Mouse (Mus musculus): ENCODE measurements around the gene Sema4b.

Gene Sema4b

DNA sequence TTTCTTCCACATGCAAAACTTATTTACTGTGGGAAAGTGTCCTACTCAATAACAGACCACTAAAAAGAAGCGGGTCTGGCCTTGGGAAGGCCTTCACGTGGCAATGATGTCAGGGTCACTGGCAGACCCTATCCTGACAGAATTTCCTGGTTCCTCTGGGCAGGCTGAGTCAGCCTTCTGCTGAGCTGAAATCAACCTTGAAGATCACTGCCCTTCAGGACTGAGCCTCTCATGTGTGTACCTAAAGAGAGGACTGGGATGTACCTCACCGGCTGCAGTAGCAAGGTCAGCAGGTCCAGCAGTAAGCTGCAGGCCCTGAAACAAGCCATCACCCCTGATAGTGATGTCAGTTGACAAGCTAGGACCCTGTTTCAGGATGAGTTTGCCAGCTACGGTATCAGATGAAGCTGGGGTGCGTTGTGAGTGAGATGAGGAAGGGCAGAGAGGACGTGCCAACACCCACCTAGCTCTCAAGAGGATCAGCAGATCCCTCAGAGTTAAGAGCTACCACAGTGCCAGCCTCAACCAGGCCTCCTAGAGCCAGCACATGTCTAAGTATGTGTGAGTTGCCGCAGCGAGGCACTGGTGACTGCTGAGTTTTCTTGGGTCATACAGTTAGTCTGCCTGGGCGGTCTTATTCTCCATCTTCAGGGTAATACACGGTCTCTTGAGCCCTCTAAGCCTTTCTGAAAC lies 8.5 kb upstream of the Sema4b start:
- no peak for DNase-seq

DNA sequence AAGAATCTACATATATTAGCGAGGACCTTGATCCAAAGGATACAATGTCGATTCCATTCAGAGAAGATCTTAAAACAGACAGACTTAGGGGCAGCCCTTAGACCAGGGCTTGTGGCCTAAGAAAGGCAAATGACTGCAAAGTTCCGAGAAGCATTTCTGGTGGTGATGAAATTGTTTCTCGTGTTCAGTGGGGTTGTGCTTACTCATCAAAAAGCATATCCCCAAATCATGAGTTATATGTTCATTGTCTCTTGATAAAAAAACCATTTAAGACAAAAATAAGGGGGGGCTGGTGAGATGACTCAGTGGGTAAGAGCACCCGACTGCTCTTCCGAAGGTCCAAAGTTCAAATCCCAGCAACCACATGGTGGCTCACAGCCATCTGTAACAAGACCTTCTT lies 7.3 kb upstream of the Sema4b start:
- no peak for DNase-seq

DNA sequence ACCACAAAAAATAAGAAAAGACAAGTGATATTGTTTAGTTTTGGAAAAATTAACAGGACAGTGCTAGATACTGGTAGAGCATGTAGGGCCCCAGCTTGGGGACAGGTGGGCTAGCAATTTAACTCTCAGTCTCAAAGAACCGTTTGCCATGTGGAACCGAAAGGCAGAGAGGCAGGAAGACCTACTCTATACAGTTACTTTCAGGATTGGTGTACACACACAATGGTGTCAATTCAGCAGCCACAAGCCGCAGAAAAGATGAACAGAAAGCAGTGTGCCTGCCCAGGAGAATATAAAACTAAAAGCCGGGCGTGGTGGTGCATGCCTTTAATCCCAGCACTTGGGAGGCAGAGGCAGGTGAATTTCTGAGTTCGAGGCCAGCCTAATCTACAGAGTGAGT lies 6.9 kb upstream of the Sema4b start:
- DNase-seq = no peak

DNA sequence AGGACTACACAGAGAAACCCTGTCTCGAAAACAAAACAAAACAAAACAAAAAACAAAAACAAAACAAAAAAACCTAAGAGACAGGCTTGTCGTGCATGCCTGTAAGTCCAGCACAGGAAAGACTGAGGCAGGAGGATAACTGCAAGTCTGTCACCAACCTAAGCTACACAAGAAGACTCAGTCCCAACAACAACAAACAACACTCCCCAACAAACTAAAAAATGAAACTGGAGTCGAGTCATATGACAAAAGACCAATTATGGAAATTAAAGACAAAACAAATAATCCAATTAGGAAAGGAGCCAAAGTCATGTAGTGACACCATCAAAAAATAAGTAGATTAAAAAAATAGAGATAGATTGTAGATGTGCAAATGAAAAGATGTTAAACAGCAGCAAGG lies 6.4 kb upstream of the Sema4b start:
- no peak for DNase-seq

DNA sequence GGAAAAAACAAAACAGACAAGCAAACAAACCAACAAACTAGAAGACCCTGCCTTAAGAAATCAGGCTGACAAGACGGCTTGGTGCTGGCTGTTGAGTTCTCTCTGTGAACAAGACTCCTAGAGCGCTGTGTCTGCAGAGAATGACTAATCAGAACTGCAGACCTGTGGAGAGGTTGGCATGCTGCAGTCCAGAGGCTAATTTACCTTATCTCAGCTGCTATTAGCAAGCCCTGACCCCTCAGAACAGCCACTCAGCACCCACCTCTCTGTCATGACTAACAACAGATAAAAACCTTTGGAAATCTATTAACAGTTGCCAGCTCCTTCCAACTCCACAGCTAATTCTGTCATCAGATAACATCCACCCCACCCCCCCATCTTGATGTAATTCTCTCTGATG lies 5.6 kb upstream of the Sema4b start:
- no peak for DNase-seq

DNA sequence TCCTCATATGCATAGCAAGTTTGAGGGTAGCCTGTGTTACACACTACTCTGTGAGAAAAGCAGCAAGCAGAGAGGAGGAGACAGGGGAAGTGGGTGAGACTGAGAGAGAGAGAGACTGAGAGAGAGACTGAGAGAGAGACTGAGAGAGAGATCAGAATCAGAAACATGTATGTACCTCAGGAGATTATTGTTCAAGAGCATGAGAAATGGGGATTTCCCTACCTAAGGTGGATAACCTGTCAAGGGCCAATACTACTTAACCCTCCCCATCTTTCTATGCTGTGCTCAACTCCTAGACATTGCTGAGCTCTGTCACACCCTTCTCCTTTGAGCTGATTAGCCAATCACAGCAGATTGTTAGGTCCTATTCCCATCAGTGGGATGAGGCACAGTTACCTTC lies 4.5 kb upstream of the Sema4b start:
- DNase-seq = no peak

DNA sequence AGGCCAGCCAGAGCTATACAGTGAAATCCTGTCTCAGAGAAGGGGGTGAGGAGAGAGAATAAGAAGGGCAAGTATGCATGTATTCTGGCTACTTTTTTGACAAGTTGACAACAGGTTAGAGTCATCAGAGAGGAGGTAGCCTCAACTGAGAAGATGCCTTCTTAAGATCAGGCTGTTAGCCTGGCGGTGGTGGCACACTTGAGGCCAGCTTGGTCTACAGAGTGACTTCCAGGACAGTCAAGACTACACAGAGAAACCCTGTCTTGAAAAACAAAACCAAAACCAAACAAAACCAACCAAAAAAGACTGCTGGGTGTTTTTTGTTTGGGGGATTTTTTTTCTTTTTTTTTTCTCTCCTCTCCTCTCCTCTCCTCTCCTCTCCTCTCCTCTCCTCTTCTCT lies 3.2 kb upstream of the Sema4b start:
- no peak for DNase-seq

DNA sequence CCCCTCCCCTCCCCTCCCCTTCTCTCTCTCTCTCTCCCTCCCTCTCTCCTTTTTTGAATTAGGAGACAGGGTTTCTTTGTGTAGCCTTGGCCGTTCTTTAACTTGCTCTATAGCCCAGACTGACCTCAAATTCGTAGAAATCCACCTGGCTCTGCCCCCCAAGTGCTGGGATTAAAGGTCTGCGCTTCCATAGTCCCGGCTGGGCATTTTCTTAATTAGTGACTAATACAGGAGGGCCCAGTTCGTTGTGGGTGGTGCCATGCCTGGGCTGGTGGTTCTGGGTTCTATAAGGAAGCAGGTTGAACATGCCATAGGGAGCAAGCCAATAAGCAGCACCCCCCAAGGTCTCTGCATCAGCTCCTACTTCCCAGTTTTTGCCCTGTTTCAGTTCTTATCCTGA lies 2.7 kb upstream of the Sema4b start:
- DNase-seq = no peak

DNA sequence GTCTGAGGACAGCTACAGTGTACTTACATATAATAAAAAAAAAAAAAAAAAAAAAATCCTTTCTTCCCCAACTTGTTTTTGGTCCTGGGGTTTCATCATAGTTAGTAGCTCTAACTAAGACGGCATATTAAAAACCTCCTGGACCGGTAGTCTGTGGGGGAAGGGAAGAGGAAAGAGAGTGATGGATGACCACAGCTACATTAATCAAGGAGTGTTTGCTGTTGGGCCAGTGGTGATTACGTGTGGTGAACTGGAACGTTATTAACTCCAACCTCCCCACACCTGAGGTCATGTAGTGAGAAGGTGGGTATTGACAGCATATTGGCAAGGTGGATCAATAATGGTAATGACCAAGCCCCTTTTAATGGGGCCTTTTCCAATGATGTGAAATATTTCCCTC lies 2.1 kb upstream of the Sema4b start:
- DNase-seq = no peak

DNA sequence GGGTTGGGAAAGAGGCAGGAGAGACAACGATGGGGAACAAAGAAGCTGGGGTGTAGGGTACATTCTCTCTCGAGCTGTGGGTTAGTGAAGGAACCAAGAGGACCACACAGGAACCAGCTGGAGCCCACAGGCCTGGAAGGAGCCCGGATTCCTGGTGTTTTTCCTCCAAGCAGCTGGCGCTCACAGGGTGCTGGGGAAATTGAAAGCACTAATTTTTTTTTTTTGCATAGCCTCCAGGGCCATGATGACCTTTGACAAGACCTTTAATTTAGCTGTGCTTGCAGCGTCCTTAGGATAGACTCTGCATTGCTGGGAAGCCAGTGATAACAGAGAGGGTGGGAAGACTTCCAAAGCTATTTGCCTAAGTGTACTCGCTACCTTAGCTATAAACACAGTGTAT lies 1.7 kb upstream of the Sema4b start:
- DNase-seq = no peak

- no peak for DNase-seq
These were observed 620 bp upstream of the Sema4b start for GRCm38 (mm10) chr7:80186021-80186420.

- DNase-seq = no peak
These were observed 860 bp downstream of the Sema4b start for GRCm38 (mm10) chr7:80187501-80187900.

DNA sequence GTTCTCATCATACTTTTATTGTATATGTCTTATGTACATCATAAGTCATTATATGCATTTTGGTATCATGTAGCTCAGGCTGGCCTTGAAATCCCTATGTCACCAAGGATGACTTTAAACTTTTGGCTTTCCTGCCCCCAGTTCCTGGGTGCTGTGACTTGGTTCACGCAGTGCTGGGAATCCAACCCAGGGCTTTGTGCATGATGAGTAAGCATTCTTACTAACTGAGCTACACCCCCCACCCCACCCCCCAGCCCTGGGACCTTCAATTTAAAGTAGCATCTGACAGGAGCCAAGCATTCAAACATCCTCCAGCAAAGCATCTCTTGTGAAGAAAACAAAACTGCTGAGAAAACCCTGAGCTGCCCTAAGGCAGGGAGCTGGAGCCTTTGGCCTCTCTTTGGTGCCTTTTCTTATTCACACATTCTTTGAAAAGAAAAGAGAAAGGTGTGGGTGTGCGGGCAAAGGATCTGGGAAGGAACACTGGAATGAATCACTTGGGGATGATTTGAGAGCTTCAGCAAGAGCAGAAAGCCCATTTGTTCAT lies 2.0 kb downstream of the Sema4b start:
- DNase-seq = no peak

DNA sequence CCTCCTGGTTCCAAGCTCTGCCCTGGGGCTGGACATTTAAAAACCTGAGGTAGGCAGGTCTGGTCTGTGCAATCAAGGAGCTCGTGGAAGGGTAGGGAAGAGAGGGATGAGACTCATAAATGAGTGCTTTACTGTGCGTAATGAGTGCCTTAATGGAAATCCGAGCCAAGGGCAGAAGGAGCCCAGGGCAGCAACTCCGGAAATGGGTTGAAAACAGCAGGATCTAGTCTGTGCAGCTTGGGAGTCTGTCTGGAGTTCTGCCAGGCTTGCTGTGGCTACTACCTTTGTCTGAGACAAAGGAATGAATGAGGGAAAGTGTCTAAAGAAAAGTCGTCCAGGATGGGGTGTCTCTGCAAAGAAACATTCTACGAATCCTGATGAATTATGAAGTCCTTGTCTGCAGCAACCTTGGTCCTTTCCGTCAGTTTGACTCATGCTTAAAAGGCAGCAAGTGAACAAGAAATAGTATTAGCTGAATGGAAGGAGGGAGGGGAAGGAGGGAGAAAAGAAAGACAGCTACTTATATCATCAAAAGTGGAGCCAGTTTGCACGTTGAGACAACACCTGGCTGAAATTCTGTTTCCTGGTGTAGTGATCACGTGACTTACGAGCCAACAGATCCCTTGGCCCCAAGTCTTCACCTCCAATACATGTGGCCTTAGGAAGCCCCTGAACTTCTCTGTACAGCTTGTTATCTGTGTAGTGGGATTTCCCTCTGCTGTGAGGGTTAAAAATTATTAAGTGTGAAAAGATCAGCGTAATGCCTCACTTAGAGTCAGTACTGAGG lies 2.7 kb downstream of the Sema4b start:
- DNase-seq = no peak

DNA sequence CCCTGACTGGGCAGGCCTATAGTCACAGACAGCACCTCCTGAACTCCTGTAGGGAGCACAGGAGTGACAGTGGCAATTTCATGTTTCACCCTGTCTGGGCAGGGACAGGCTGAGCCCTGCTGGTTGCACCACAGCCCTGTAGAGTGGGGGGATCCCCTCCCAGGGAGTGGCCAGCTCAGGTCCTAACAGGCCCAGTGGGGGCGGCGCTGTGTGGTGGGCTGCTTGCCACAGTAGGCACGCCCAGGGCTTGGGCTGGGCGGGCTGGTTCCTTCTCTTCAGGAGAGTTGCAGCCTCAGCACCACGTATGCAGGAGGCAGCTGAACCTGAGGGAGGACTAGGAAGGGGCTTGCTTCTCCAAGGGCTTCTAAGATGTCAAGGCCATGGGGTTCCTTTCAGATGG lies 4.8 kb downstream of the Sema4b start:
- DNase-seq = peak; percentile 47

DNA sequence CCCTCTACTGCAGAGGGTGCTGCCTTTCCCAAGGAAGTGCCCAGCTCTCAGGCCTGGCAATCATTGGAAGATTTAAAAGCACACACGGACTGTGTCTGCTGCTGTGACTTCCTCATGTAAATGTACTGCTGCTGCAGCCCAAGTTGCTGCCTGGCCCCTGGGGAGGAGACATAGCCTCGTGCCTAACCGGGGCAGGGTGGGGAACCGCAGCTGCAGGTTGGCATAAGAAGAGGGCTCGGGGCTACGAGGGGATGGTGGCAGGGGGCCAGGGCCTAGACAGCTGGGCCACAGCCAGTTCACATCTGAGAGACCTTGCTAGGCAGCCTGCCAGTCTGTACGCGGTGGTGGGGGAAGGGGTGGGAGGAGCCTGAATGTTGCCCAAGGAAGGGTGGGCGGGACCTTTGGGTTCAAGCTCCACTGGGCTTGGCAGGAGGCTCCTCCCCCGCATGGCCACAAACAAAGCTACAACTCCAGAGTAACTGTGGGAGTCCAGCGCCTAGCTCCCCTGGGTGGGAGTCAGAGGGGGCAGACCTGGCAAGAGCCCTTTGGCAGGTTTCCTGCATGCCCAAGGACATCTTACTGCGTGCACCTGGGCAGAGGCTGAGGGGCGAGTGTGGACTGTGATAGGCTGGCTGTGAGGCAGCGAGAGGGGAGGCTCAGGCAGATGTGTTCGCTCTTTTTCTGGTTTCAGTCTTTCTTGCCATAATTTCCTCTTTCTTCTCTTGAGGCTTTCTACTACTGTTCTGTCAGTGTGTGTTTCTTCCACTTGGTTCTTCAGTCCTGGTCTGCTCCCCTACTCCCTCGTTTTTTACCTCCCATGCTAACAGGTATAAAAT lies 5.8 kb downstream of the Sema4b start:
- peak; percentile 92 for DNase-seq

- DNase-seq = no peak
These were observed 7.5 kb downstream of the Sema4b start for GRCm38 (mm10) chr7:80193941-80194739.

DNA sequence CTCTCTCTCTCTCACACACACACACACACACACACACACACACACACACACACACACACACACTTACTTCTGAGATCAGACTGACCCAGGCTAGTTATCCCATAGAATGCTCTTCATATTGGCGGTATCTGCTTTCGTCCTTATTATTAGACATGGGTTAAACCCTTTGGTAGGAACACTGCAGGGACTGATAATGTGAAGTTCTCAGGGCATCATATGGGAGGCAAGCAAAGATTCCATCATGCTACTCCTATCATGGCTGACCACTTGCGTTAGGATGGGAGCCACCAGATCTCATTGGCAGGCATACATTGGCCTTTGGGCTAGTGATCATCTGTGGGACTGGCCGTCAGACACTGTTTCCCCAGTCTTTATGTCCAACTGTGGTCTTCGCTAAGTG lies 8.5 kb downstream of the Sema4b start:
- no peak for DNase-seq

GRCm38 (mm10) chr7:80195576-80196263 lies 9.1 kb downstream of the Sema4b start:
- no peak for DNase-seq

DNA sequence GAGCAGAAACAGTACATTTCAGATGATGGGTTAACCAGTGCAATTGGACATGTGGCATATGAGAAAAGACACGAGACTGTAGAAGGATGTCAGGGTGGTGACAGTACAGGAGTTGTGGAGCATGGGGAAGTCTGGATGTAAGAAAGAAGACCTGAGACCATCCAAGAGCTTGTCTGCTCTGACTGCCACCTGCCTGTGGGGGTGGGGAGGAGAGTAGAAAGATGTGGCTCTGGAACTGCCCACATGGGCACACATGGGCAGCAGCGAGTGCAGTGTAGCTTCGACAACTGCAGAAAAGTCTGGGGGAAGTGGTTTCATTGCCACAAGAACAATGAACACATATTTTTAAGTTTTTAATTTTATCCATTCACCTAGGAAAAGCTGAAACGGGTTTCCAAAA lies 10.7 kb downstream of the Sema4b start:
- peak; percentile 46 for DNase-seq

- DNase-seq = peak; percentile 82
These were observed 11.5 kb downstream of the Sema4b start for GRCm38 (mm10) chr7:80197941-80198778.

Data from thymus, postnatal 25 days (tissue).